Mouse (Mus musculus): ENCODE data around the gene 4930512M02Rik.

DNA sequence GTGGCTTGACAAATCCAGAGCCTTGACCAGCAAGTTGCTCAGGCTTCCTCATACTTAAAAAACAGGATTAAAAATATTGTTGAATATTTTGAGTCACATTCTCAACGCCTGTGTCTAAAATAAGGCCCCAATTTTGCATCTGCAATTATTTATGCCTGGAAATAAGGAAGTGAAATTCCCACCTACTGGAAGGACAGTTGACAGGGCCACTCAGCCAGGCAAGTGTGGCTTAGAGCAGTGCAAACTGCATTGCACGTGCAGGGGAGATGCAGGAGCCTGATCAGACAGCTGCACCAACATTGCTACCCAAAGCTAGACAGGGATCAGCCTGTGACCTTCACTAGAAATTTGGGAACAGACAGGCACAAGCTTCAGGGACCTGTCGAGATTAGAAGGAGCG, 31.2 kb upstream of the 4930512M02Rik start:
- no peak for TF ChIP-seq POLR2A (IDR thresholded peaks at IDR 0.05; ENCODE audit: extremely low read depth, insufficient read depth, low read length)
- TF ChIP-seq CTCF (IDR thresholded peaks at IDR 0.05; ENCODE audit: extremely low read depth, insufficient read depth, low read length): no peak

Measured in cortical plate, adult 2 months (tissue).